Mouse (Mus musculus) embryonic facial prominence, embryonic 14.5 days (tissue): ENCODE measurements at regions not wholly inside any gene's neighbourhood (a gene's known extent, or its start where the extent isn't known, plus 50 kb on each side); places are given as distances from the start of the nearest gene placed in this dataset.
"Not testable (repeated sequence)": the region's sequence is repeated elsewhere in the genome, so short reads cannot be mapped to it uniquely, and the experiment has no call there.

ENCODE experiments used
- ATAC-seq: fragments of 200-750 bp; cut with Nextera tagmentation; 2 replicates; pipeline ENCODE4 v1.8.0; 2017; ENCODE audit warnings: low read depth, moderate number of reproducible peaks, moderate TSS enrichment
- DNase-seq: peaks from one replicate; pipeline ENCODE4 v3.0.0-alpha.2; 2015; ENCODE audit warnings: low spot score
- H3K27ac ChIP-seq: fragments of 300-500 bp; sonication (generic); replicated peaks from 2 replicates; pipeline ENCODE4 v1.5.1; 2014; ENCODE audit warnings: low read depth, mild to moderate bottlenecking, low read length, moderate library complexity
- H3K27me3 ChIP-seq: fragments of 300-500 bp; sonication (generic); replicated peaks from 2 replicates; pipeline ENCODE4 v1.6.1; 2014; ENCODE audit warnings: low read length; ENCODE audit not compliant: control insufficient read depth, insufficient read depth
- H3K36me3 ChIP-seq: fragments of 300-500 bp; sonication (generic); 2 replicates; pipeline ENCODE4 v1.6.1; 2014; ENCODE audit warnings: low read length, mixed read lengths; ENCODE audit not compliant: control insufficient read depth, insufficient read depth
- H3K4me1 ChIP-seq: fragments of 300-500 bp; sonication (generic); 2 replicates; pipeline ENCODE4 v1.6.1; 2014; ENCODE audit warnings: antibody characterized with exemption, low read length; ENCODE audit not compliant: control insufficient read depth, insufficient read depth
- H3K4me2 ChIP-seq: fragments of 300-500 bp; sonication (generic); 2 replicates; pipeline ENCODE4 v1.6.1; 2014; ENCODE audit warnings: low read depth, mild to moderate bottlenecking, low read length, moderate library complexity, mixed read lengths
- H3K4me3 ChIP-seq: fragments of 300-500 bp; sonication (generic); 2 replicates; pipeline ENCODE4 v1.5.1; 2014; ENCODE audit warnings: low read depth, mild to moderate bottlenecking, low read length
- H3K9ac ChIP-seq: fragments of 300-500 bp; sonication (generic); 2 replicates; pipeline ENCODE4 v1.6.1; 2014; ENCODE audit warnings: low read depth, mild to moderate bottlenecking, low read length, moderate library complexity, mixed read lengths
- H3K9me3 ChIP-seq: fragments of 300-500 bp; sonication (generic); 2 replicates; pipeline ENCODE4 v1.6.1; 2016; ENCODE audit warnings: low read length; ENCODE audit not compliant: control insufficient read depth
- WGBS: fragments of 180-500 bp; shearing (Covaris S2); extraction: QIAGEN DNeasy Blood & Tissue Kit; methylation state at CpG from one replicate; pipeline ENCODE4 v1.1.7; 2014; 5-methylcytosine and 5-hydroxymethylcytosine counted together

DNA sequence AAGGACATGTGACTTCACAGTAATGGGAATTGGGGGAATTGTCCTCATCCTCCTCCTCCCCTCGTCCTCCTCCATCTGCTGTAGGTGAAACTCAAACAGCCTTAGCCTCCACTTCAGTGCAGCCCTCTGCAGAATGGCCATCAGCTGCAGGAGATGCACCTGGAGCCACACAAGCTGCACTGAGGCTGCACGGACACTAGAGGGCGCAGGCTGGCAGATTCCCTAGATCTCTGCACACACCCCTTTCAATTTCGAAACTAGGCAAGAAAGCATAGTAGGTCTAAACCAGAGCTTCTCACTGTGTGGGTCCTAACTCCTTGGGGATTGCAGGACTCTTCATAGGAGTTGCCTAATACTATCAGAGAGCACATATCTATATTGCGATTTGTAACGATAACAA is 106.2 kb upstream of the Asap2 start:
- not testable (repeated sequence) for H3K36me3 ChIP-seq, H3K4me3 ChIP-seq, DNase-seq, ATAC-seq, H3K9ac ChIP-seq, H3K27ac ChIP-seq, H3K4me1 ChIP-seq, H3K27me3 ChIP-seq, H3K4me2 ChIP-seq
- peaks cover 14% of the 10 kb centered on the region for H3K9me3 ChIP-seq
- WGBS = 73% methylated on average over 6 of the region's 6 CpGs

DNA sequence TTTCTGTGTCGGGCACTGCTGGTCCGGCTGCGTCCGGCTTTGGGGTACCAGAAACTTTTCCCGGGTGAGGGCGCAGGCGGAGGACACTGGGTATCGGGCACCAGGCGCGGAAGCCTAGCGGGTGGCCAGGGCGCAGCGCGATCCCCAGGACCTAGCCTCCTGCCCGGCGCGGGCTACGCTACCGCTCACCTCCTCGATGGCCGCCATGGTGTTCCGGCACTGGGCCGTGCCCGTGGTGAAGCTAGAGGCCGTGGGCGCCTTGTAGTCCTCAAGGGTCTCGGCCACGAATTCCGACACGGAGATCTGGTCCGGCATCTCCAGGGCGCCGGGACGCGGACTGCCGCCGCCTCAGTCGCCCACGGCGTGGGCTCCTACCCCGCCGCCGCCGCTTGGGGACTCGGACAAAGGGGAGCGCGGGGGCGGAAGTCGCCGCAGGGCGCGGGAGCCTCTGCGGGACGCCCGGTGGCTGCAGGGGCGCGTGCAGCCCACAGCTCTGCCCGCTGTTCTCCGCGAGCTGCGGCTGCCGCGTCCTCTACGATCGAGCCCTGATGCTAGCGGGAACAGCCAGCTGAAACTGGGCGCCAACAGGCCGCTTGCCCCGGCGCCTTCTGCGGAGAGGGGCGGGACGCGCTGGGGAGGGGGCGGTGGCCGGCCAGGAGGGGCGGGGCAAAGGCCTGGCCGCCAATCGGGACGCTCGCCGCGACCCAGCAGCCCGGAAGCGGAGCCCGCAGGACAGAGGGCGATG is 69.4 kb upstream of the Asap2 start:
- not testable (repeated sequence) for H3K4me1 ChIP-seq, H3K27me3 ChIP-seq
- peak overlapping the region; percentile 75 for H3K4me3 ChIP-seq
- peaks cover 16% of the 10 kb centered on the region; the same call in 1 of the 2 replicates for H3K36me3 ChIP-seq
- H3K27ac ChIP-seq = peak overlapping the region; percentile 90
- WGBS = 1% methylated on average over 33 of the region's 87 CpGs
- peak; percentile 100 for ATAC-seq
- peak overlapping the region; percentile 45 for H3K4me2 ChIP-seq
- H3K9me3 ChIP-seq = peaks cover 24% of the 10 kb centered on the region
- peak; percentile 85 for DNase-seq
- peak overlapping the region; percentile 94 for H3K9ac ChIP-seq

DNA sequence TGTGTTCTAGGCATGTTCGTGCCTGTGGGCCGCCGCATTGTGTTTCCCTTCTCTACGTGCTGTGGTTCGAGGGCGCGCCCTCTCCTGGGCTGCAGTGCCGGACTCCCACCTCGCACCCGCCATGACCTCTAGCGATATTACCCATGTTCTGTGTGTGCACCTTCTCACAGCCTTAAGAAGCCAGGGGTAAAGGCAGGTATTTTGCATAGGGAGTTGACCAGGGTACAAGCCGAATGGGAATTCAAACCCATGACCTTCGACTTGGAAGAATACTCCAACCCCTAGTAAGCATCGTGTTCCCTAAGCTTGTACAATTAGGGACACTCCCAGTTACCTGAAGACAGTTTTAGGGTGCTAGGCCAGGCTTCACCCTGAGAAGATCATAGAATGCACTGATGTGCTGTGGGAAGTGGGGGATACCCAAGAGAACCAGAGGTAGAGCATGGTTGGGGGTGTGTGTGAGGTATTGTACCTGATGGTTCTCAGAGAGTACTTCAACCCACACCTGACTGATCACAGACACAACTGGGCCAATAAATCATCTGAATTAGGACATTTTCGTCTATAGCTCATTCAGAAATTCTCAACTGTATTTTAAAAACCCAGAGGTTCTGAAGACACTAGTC is 68.7 kb upstream of the Asap2 start:
- WGBS = 16% methylated on average over 9 of the region's 15 CpGs
- not testable (repeated sequence) for H3K4me1 ChIP-seq, ATAC-seq, DNase-seq, H3K27ac ChIP-seq, H3K27me3 ChIP-seq
- H3K36me3 ChIP-seq = peaks cover 10% of the 10 kb centered on the region; the same call in 1 of the 2 replicates
- H3K4me3 ChIP-seq = peak overlapping the region; percentile 75
- H3K4me2 ChIP-seq = peak overlapping the region; percentile 45
- H3K9me3 ChIP-seq = peaks cover 17% of the 10 kb centered on the region
- peak overlapping the region; percentile 94; the same call in 1 of the 2 replicates for H3K9ac ChIP-seq

DNA sequence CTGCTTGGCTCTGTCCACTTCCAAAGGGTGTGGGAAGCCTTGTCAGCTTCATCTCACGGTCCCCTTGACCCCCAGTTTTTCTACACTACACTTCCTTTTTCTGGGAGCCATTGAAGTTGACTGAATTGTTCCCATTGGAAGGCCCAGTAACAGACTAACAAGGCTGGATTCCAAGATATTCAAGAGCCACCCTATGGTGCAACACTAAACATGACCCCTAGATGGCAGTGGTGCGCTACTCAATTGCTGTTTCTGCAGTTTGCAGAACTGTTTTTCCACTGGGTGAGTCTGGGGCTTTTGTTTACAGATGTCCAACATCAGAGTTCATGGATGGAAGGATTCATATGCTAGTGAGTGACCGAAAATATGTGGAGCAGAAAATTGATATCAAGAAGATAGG is 61.3 kb upstream of the Asap2 start:
- H3K27ac ChIP-seq, H3K4me3 ChIP-seq, H3K36me3 ChIP-seq, H3K9me3 ChIP-seq, H3K27me3 ChIP-seq, ATAC-seq, H3K9ac ChIP-seq, H3K4me2 ChIP-seq, H3K4me1 ChIP-seq: not testable (repeated sequence)
- peak; percentile 19 for DNase-seq
- WGBS = 46% methylated on average over 3 of the region's 3 CpGs
